Mouse (Mus musculus) CD8-positive naive resting alpha-beta T cell, adult 2 months (primary cell): ENCODE measurements around the gene Nrip2.

ENCODE experiments used
- DNase-seq, 2 experiments: peaks; one replicate each; pipeline ENCODE4 v3.0.0; 2022; ENCODE audit warnings: low read depth in 2 of 2, low spot score in 2 of 2

Nrip2 gene

GRCm38 (mm10) chr6:128397574-128398261 is 1.4 kb upstream of the Nrip2 start:
- DNase-seq = no peak

- no peak for DNase-seq
Observed at GRCm38 (mm10) chr6:128399421-128400185, 507 bp downstream of the Nrip2 start.

GRCm38 (mm10) chr6:128404708-128405107 is 5.6 kb downstream of the Nrip2 start:
- DNase-seq = no peak

GRCm38 (mm10) chr6:128408544-128409125 is 9.5 kb downstream of the Nrip2 start:
- no peak for DNase-seq

GRCm38 (mm10) chr6:128410305-128410704 is 11.2 kb downstream of the Nrip2 start:
- no peak for DNase-seq

- DNase-seq = peak; percentile 71 to 74
Observed at GRCm38 (mm10) chr6:128411115-128411514, 12.0 kb downstream of the Nrip2 start.

- no peak for DNase-seq
Observed at GRCm38 (mm10) chr6:128416169-128416568, 17.1 kb downstream of the Nrip2 start.

- DNase-seq = no peak
Observed at GRCm38 (mm10) chr6:128418076-128418475, 19.0 kb downstream of the Nrip2 start.

GRCm38 (mm10) chr6:128421036-128421435 is 21.9 kb downstream of the Nrip2 start:
- DNase-seq = no peak

GRCm38 (mm10) chr6:128421480-128421879 is 22.4 kb downstream of the Nrip2 start:
- DNase-seq = no peak

- DNase-seq = no peak
Observed at GRCm38 (mm10) chr6:128423496-128424268, 24.6 kb downstream of the Nrip2 start.

GRCm38 (mm10) chr6:128424269-128425019 is 25.3 kb downstream of the Nrip2 start, which contains the start of gene Itfg2:
Gene Itfg2, minus strand, starts transcription at chr6:128424931.
- peak; percentile 94 to 96 for DNase-seq

- DNase-seq = no peak
Observed at GRCm38 (mm10) chr6:128425046-128425445, 25.9 kb downstream of the Nrip2 start.

GRCm38 (mm10) chr6:128427571-128427970 is 28.5 kb downstream of the Nrip2 start:
- no peak for DNase-seq

- no peak for DNase-seq
Observed at GRCm38 (mm10) chr6:128429300-128429699, 30.2 kb downstream of the Nrip2 start.

GRCm38 (mm10) chr6:128429826-128430225 is 30.7 kb downstream of the Nrip2 start:
- DNase-seq = no peak

- DNase-seq = no peak
Observed at GRCm38 (mm10) chr6:128432356-128432915, 33.3 kb downstream of the Nrip2 start.

GRCm38 (mm10) chr6:128433566-128433965 is 34.5 kb downstream of the Nrip2 start:
- no peak for DNase-seq

GRCm38 (mm10) chr6:128435474-128435873 is 36.4 kb downstream of the Nrip2 start:
- DNase-seq = no peak

GRCm38 (mm10) chr6:128436356-128437005 is 37.4 kb downstream of the Nrip2 start:
- no peak for DNase-seq
